12 mouse cellular contexts compared by ENCODE assay signal in the genomic region with DNA sequence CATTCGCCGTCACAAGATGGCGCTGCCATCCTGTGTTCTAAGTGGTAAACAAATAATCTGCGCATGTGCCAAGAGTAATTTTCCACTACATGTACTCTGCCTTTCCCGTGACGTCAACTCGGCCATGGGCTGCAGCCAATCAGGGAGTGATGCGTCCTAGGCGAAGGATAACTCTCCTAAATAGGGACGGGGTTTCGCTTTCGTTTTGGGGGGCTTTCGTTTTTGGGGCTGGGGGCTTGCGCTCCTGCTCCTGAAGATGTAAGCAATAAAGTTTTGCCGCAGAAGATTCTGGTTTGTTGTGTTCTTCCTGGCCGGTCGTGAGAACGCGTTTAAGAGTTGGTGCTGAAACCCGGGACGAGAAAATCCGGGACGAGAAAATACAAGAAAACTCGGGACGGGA. TPM values are rescaled to one million over a fixed set of nuclear protein-coding genes. Genes with fewer than 3 reads are reported as not detected.
"Had no signal": no experiment of that assay in that cellular context is flagged by ENCODE, and none has a peak within 500 bp of the region (broad histone marks: within the 10 kb centered on the region; RNA-seq: fewer than 3 reads in every experiment).

No protein-coding gene starts in this region.

RNA-seq across cellular contexts. Expression of gene Vmn2r35, which starts 25.5 kb away (rescaled TPM):
- total RNA-seq: common myeloid progenitor, adult 5-6 weeks; forebrain, postnatal 0 days; gastrocnemius, adult 18-20 months; gastrocnemius, adult 8-10 months; gastrocnemius, postnatal 14 days; gastrocnemius, postnatal 25 days; gastrocnemius, postnatal 36 days; gastrocnemius, postnatal 4 days; granulocyte monocyte progenitor cell, adult 5-6 weeks; heart, adult 18-20 months; heart, adult 2 months; heart, adult 8-10 months had no signal
